ENCODE assay signal across 10 mouse cellular contexts in genomic region chr6:125320323-125320722, GRCm38 (mm10). TPM values are rescaled to one million over a fixed set of nuclear protein-coding genes. Genes with fewer than 3 reads are reported as not detected.
DNase-seq lines count a peak whose midpoint lies in the region; ATAC-seq and TF ChIP-seq lines count a peak whose summit lies in the region.
"Had no signal": no experiment of that assay in that cellular context is flagged by ENCODE, and none has a peak within 500 bp of the region (broad histone marks: within the 10 kb centered on the region; RNA-seq: fewer than 3 reads in every experiment).

TSS of gene Scnn1a (plus strand) at chr6:125320659.

- TF ChIP-seq POLR2A in ES-Bruce4 (IDR thresholded peaks at IDR 0.05; ENCODE audit: insufficient read depth, low read length): no peak

- H3K9ac ChIP-seq in heart, embryonic 15.5 days: no peak within 1 kb of the TSS
- no peak within 1 kb of the TSS for H3K9ac ChIP-seq in ES-Bruce4 (ENCODE audit: low read depth, poor library complexity, severe bottlenecking)
- H3K9ac ChIP-seq in lung, embryonic 14.5 days: no peak within 1 kb of the TSS
- H3K9ac ChIP-seq: midbrain, embryonic 12.5 days had no signal

- peak within 1 kb of the TSS; percentile 40; the same call in 1 of the 2 replicates for H3K4me2 ChIP-seq in heart, embryonic 15.5 days
- H3K4me2 ChIP-seq in lung, embryonic 14.5 days: 0 out of 2 replicates have a peak within 1 kb of the TSS, but pooled peaks have one; percentile 4
- H3K4me2 ChIP-seq: midbrain, embryonic 12.5 days had no signal

- no peak for DNase-seq in heart, adult 8-10 months (ENCODE audit: low spot score)
- DNase-seq in kidney, adult 9 months: peak; percentile 78
- no peak for DNase-seq in lung, embryonic 14.5 days
- DNase-seq in cerebellum, postnatal 4 days (ENCODE audit: low spot score in 2 of 2): no peak
- no peak for DNase-seq in retina, embryonic 14.5 days (ENCODE audit: low spot score)
- no peak for DNase-seq in urinary bladder, adult 2 months (ENCODE audit: low spot score)
- DNase-seq: gastrocnemius, adult 2 months had no signal

- H3K9me3 ChIP-seq in heart, embryonic 15.5 days (replicated peaks): no peaks in the 10 kb centered on the region
- H3K9me3 ChIP-seq in ES-Bruce4 (replicated peaks; ENCODE audit: control insufficient read depth, insufficient read depth, low read length, poor library complexity, severe bottlenecking): no peaks in the 10 kb centered on the region
- H3K9me3 ChIP-seq in lung, embryonic 14.5 days (ENCODE audit: low read depth, low read length): no peaks in the 10 kb centered on the region
- H3K9me3 ChIP-seq: midbrain, embryonic 12.5 days had no signal

- no peak for ATAC-seq in heart, embryonic 15.5 days (replicated peaks; ENCODE audit: insufficient number of reproducible peaks, insufficient read depth, low FRiP score, low read depth)
- ATAC-seq in lung, embryonic 14.5 days (ENCODE audit: insufficient read depth): no peak

- TF ChIP-seq EP300 in ES-Bruce4 (IDR thresholded peaks at IDR 0.05; ENCODE audit: insufficient read depth, low read depth, low read length): no peak

- no peak within 1 kb of the TSS for H3K27ac ChIP-seq in heart, embryonic 15.5 days
- no peak within 1 kb of the TSS for H3K27ac ChIP-seq in ES-Bruce4 (ENCODE audit: insufficient read depth, low read length)
- H3K27ac ChIP-seq in lung, embryonic 14.5 days (ENCODE audit: low read depth): no peak within 1 kb of the TSS
- H3K27ac ChIP-seq: midbrain, embryonic 12.5 days had no signal

- TF ChIP-seq CTCF in ES-Bruce4 (IDR thresholded peaks at IDR 0.05; ENCODE audit: low read depth, low read length): no peak
- TF ChIP-seq CTCF in lung, embryonic 14.5 days (IDR thresholded peaks at IDR 0.05; ENCODE audit: low read depth): no peak

- no peaks in the 10 kb centered on the region for H3K36me3 ChIP-seq in heart, embryonic 15.5 days
- H3K36me3 ChIP-seq in ES-Bruce4 (ENCODE audit: control insufficient read depth, insufficient read depth, low read length, poor library complexity, severe bottlenecking): no peaks in the 10 kb centered on the region
- H3K36me3 ChIP-seq in lung, embryonic 14.5 days (ENCODE audit: insufficient read depth): no peaks in the 10 kb centered on the region
- H3K36me3 ChIP-seq: midbrain, embryonic 12.5 days had no signal

- peaks cover 45% of the 10 kb centered on the region for H3K27me3 ChIP-seq in heart, embryonic 15.5 days
- no peaks in the 10 kb centered on the region for H3K27me3 ChIP-seq in ES-Bruce4 (ENCODE audit: control insufficient read depth, insufficient read depth, low read length, poor library complexity, severe bottlenecking)
- H3K27me3 ChIP-seq in lung, embryonic 14.5 days (ENCODE audit: insufficient read depth, low read length): peaks cover 24% of the 10 kb centered on the region

- H3K4me3 ChIP-seq in heart, embryonic 15.5 days: no peak within 1 kb of the TSS; the same call in 1 of the 2 replicates
- H3K4me3 ChIP-seq in ES-Bruce4 (ENCODE audit: low read depth, low read length): peak within 1 kb of the TSS; percentile 8; the same call in 1 of the 2 replicates
- H3K4me3 ChIP-seq in lung, embryonic 14.5 days (ENCODE audit: low read depth, low read length): no peak within 1 kb of the TSS
- H3K4me3 ChIP-seq: gastrocnemius, adult 2 months; midbrain, embryonic 12.5 days had no signal

- H3K4me1 ChIP-seq in heart, embryonic 15.5 days (replicated peaks): peaks cover 26% of the 10 kb centered on the region
- H3K4me1 ChIP-seq in ES-Bruce4 (ENCODE audit: control insufficient read depth, insufficient read depth, low read length): no peaks in the 10 kb centered on the region
- peaks cover 8% of the 10 kb centered on the region; the same call in 1 of the 2 replicates for H3K4me1 ChIP-seq in lung, embryonic 14.5 days (ENCODE audit: insufficient read depth)

- 79% methylated on average over 1 of the region's 1 CpGs for WGBS in heart, embryonic 15.5 days
- 78% methylated on average over 1 of the region's 1 CpGs for WGBS in lung, embryonic 14.5 days

RNA-seq across cellular contexts. Expression of gene Scnn1a, which starts in this region (rescaled TPM):
- 0.81 and 2.8 TPM in 2 replicates for polyA plus RNA-seq in heart, embryonic 15.5 days (2015; fragmentation: Nextera tagmentation; extraction: Ambion mirVana)
- total RNA-seq in heart, adult 8-10 months (2022): under 1 TPM; 0.46 to 0.80 (median 0.58) TPM
- polyA plus RNA-seq in ES-Bruce4 (2011; ENCODE audit: insufficient read depth, insufficient read length, low read depth, missing spikeins): 2.0 and 2.3 TPM in 2 replicates
- polyA plus RNA-seq in lung, embryonic 14.5 days (2014; fragmentation: Nextera tagmentation; extraction: Ambion mirVana): 1.8 and 2.2 TPM in 2 replicates
- polyA plus RNA-seq in urinary bladder, adult 2 months (2012; rRNA removed): 2.9 and 3.9 TPM in 2 replicates
